Mouse (Mus musculus) retina, postnatal 1 day (tissue): ENCODE data around the gene Eid3.

Experiments
- DNase-seq: peaks from one replicate; pipeline ENCODE4 v3.0.0-alpha.2; 2012

Eid3 gene

DNA sequence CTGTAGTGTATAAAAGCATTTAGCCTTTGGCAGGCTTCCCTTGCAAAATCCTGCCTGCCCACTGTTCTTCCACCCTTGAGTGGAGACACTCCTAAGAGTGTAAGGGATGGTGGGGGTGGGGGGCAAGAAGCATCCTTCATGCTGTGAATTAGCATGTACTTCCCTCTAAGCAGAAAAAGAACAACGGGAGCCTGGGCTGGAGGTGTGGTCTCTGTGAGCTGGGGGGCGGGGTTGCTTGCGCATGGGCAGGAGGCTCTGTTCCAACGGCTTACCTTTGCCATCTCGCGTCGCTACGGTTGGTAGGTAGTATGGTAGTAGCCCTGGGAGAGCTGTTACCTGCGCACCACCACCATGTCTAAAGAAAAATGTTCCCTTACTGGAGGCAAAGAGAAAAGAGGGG, at the start of gene Eid3:
Eid3 (plus strand) TSS at position 271 of the 400 bp plus-strand sequence.
- peak; percentile 40 for DNase-seq

- DNase-seq, result peak; percentile 78
Measured at GRCm38 (mm10) chr10:82817514-82817913, 48.9 kb upstream of the Eid3 start.

DNA sequence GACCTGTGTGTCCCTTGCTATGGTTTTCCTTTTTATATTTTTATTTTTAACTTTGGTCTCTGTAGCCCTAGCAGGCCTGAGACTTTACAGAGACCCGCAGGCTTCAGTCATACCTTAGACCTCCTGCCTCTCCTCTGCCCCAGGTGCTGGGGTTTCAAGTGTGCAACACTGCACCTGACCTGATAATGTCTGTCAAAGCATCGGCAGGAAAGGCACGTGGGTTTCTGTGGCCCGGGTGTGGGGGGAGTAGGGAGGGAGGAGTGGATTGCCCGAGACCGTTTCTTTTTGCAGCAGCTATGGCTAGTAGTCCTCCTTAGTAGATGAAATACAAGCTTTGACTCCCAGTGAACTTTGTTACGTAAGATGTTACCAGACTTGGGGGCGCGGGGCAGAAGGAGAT, 48.5 kb upstream of the Eid3 start:
- peak; percentile 38 for DNase-seq

DNA sequence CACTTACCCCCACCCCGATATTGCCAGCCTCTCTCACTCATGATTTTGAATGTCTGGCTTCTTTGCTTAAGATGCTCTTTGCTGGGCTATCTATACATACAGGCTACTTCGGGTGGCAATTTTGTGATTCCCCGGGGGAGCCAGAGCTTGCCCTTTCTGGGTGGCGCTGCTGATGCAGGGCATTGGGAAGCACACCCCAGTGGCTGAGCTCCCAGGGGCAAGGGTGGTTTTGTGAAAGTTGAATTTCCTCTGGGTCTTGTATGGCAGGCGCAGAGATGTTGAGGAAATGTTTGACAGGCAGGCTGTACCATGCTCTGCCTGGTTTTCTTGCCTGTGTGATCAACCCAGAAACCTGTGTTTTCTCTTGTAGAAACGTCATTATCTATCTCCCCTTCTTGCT, 47.8 kb upstream of the Eid3 start:
- no peak for DNase-seq

DNA sequence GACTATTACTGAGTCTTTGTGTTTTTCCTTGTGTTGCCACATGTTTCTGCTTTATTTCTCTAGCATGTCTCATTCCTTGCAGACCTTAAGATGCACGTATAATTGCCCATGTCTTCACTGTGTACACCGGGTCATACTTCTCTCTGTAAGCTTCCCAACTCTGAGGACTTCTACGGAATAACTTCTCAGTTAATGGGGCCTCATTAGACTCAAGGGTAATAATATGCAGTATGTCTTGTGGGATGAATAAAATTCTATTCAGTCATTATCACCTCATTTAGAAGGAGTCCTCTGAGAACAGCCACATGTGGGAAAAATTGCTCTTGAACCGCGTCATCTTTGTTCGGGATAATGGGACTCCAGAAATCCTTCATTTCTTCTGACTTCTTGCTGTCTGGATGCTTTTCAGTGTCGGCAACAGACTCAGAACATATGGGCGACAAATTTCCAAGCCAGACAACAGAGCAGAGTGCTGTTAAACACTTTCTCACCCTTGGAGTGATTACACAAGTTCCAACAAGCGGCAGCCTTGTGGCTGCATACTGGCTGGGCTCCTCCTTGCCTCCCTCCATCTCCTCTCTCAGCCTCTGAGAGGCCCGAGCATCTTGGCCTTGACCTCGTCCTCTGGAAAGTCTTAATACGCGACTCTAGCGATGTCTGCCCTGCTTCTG, 43.2 kb upstream of the Eid3 start:
- no peak for DNase-seq

GRCm38 (mm10) chr10:82823779-82824177, 42.6 kb upstream of the Eid3 start:
- no peak for DNase-seq

DNA sequence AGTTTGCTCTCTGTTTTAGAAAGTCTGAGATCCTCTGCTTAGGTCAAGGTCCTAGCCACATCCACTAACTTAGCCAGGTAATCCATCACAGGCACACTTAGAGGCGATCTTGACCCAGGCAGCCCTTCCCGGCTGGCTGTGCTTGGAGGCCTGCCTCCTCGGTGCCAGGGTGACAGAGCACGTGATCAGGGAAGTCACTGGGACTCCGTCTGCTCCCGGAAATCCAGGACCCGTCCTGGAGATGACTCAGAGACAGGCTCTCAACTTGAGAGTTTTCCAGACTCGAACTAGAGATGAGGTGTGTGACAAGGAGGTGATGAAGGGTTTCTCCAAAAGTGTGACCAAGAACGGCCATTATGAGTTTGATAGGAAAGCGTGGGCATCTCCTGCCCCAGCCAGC, 41.9 kb upstream of the Eid3 start:
- DNase-seq, result no peak

- peak; percentile 46 for DNase-seq
Measured at GRCm38 (mm10) chr10:82826516-82826915, 39.9 kb upstream of the Eid3 start.

GRCm38 (mm10) chr10:82833926-82834325, 32.5 kb upstream of the Eid3 start, which contains the start of gene Txnrd1:
Gene Txnrd1 (plus strand): TSS chr10:82833951.
- peak; percentile 24 for DNase-seq

- DNase-seq, result no peak
Measured at GRCm38 (mm10) chr10:82835898-82836297, 30.5 kb upstream of the Eid3 start.

GRCm38 (mm10) chr10:82838390-82838789, 28.0 kb upstream of the Eid3 start:
- no peak for DNase-seq

DNA sequence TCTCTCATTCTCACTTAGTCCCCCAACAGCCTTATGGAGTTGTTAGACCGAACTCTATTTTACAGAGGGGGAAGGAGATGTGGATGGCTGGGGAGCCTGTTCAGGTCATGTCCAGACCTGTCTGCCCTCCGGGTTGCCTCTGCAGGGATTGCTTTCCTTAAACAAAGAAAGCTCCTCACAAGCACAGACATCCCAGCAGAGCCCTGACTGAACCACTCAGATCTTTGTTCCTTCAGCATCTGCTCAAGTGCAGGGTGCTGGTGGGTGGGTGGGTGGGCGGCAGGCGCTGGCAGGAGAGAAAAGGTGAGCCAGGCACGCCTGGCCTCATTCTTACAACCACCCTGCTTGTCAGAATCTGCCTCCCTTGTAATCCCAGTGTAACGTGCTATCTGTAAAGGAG, 22.3 kb upstream of the Eid3 start:
- DNase-seq, result no peak

GRCm38 (mm10) chr10:82844731-82845130, 21.7 kb upstream of the Eid3 start:
- no peak for DNase-seq

GRCm38 (mm10) chr10:82847821-82848459, 18.5 kb upstream of the Eid3 start:
- no peak for DNase-seq

GRCm38 (mm10) chr10:82849686-82850353, 16.6 kb upstream of the Eid3 start:
- DNase-seq, result no peak

- no peak for DNase-seq
Measured at GRCm38 (mm10) chr10:82850354-82850752, 16.1 kb upstream of the Eid3 start.

DNA sequence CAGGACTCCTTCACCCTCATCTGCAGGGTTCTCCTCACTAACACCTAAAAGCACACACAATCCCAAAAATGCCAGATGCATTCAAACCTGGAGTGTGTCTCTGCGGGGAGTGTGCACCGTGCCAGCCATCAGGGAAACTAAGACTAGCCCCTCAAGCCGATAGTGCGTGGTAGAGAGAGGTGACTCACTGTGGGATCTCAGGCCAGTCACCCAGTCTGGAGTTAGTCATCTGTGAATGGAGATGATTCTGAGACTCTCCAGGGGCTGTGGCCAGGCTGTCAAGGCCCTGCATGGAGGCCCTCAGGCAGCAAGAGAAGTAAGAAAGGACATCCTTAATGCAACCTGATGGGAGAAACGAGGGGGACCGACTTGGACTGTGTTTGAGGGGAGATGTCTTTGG, 14.7 kb upstream of the Eid3 start:
- DNase-seq, result no peak

- no peak for DNase-seq
Measured at GRCm38 (mm10) chr10:82858032-82858680, 8.3 kb upstream of the Eid3 start.

DNA sequence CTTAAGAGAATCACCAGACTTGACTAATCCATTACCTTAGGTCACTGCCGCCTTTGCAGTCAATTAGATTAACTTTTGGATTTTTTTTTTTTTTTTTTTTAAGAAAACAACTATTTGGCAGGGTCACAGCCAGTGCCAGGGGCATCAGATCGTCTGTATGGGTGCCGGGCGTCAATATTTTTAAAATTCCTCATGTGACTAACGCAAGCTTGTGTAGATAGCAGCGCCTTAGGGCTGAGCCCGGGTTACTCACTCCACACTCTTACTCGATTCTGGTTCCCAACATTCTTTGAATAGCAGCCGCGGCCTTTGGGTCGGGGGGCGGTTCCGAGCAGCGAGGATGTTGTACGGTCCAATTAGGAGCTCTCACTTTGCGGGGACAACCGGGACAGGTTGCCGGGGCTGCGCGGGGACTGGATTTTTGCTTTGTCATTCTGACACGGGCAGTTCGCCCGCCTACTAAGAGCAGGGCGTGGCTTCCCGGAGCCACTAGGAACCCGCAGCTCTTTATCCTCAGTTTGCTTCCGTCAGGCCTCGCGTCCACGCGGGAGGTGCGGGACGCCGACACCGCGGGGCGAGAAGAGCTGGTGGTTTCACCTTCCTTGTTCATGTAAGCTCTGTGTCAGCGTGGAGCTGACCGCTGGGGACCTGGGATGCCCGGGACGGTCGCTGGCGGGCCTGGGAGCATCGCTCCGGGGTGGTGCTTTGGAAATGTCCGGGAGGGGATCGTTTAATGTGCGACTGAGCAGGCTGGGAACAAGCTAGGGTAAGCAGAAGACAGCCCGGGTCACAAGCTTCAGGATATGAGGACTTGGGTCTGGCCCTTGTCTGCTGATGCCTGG, 7.5 kb upstream of the Eid3 start:
- DNase-seq, result peak; percentile 92

GRCm38 (mm10) chr10:82859533-82859915, 6.9 kb upstream of the Eid3 start:
- DNase-seq, result peak; percentile 66

- peak; percentile 82 for DNase-seq
Measured at GRCm38 (mm10) chr10:82860181-82860928, 6.1 kb upstream of the Eid3 start.

- no peak for DNase-seq
Measured at GRCm38 (mm10) chr10:82860929-82861315, 5.5 kb upstream of the Eid3 start.
